Mouse (Mus musculus): ENCODE data around the gene Anp32a.

DNA sequence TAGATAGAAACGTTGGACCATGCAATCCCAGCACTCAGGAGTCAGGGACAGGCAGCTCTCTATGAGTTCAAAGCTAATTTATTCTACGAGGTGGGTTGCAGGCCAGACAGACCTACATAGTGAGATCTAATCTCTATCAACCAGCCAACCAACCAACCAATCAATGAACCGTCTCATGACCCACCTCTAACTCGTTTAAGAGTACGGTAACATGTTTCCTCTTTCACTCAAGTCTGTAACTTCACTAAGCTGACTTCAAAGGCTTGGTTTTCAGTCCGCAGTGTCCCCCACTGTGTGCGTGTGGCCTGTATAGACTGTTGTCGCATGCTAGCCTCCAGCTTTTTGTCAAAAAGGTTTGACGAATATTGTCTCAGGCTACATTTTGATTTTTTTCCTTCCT lies 48.6 kb downstream of the Anp32a start:
- TF ChIP-seq GATA1 (IDR thresholded peaks at IDR 0.05; ENCODE audit: borderline replicate concordance, low read length) (no peak), FLI1 (IDR thresholded peaks at IDR 0.05; ENCODE audit: low read length) (no peak)

All from megakaryocyte, embryonic 14.5 days (primary cell).